Mouse (Mus musculus): Measurements from ENCODE around the gene Treml1. TPM values are rescaled to one million over a fixed set of nuclear protein-coding genes. Genes with fewer than 3 reads are reported as not detected.

Gene Treml1
- polyA plus RNA-seq, 1 experiment from 2014 or later = 0.18 TPM

DNA sequence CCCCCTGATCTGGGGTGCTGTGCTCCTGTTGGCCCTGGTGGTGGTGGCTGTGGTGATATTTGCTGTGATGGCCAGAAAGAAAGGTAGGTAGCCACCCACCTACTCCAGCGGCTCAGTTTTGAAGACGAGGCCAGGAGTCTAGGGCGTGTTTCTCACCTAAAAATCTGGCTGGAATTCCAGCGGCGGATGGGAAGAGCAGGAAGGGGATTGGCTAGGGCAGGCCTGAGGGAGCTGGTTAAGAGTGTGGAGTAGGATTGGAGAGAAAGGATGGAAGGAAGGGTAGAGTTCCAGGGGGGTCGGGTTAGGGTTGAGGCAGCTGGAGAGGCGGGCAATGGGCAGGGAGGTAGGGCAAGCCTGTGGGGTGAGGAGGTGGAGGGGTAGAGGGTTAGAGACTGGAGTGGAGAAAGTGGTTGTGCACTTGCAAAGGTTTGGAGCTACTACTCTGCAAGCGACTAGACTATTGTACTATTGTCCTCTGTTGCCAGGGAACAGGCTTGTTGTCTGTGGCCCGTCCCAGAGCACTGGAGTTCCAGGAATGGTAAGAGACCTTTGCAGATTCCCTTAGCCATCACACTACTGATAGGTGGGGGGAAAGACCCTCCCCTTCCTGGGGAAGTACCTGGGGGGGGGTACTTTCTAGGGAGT, 5.9 kb downstream of the Treml1 start:
- no peak for ATAC-seq
- H3K4me2 ChIP-seq (ENCODE audit: low read length) = no peak overlapping the region
- no peaks in the 10 kb centered on the region for H3K27me3 ChIP-seq (replicated peaks; ENCODE audit: control insufficient read depth, insufficient read depth, low read length)
- no peak overlapping the region for H3K4me3 ChIP-seq (replicated peaks; ENCODE audit: low read length)
- 67% methylated on average over 9 of the region's 9 CpGs for WGBS
- no peak overlapping the region for H3K9ac ChIP-seq (replicated peaks; ENCODE audit: low read depth, low read length)
- no peaks in the 10 kb centered on the region for H3K9me3 ChIP-seq (ENCODE audit: control insufficient read depth, low read length)
- no peaks in the 10 kb centered on the region for H3K36me3 ChIP-seq (ENCODE audit: control insufficient read depth, insufficient read depth)
- peaks cover 12% of the 10 kb centered on the region for H3K4me1 ChIP-seq (replicated peaks; ENCODE audit: control insufficient read depth, insufficient read depth, low read length)
- no peak overlapping the region for H3K27ac ChIP-seq (ENCODE audit: low read length)

DNA sequence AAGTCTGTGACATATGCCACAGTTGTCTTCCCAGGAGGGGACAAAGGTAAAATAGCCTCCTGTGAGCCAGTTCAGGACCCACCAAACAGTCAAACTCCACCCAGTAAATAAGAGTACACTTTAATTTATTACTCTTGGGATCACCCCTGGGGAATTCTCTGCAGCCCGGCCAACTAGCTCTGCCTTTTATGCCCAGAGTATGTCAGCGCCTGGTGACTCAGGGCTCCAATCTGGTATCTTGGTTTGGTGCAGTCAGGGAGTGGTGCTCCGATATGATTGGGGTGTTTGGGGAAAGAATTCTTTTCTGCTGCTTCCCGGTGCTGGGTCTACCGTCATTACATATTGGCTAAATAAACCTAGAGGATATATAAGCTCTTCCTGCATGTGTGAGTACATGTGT, 7.1 kb downstream of the Treml1 start:
- Histone ChIP-seq H3K4me1 (replicated peaks; ENCODE audit: control insufficient read depth, insufficient read depth, low read length) (peaks cover 12% of the 10 kb centered on the region), H3K27ac (ENCODE audit: low read length) (no peak overlapping the region), H3K36me3 (ENCODE audit: control insufficient read depth, insufficient read depth) (no peaks in the 10 kb centered on the region), H3K4me2 (ENCODE audit: low read length) (no peak overlapping the region), H3K27me3 (replicated peaks; ENCODE audit: control insufficient read depth, insufficient read depth, low read length) (no peaks in the 10 kb centered on the region), H3K4me3 (replicated peaks; ENCODE audit: low read length) (no peak overlapping the region), H3K9ac (replicated peaks; ENCODE audit: low read depth, low read length) (no peak overlapping the region), H3K9me3 (ENCODE audit: control insufficient read depth, low read length) (no peaks in the 10 kb centered on the region)
- no peak for ATAC-seq
- WGBS = 93% methylated on average over 5 of the region's 5 CpGs

DNA sequence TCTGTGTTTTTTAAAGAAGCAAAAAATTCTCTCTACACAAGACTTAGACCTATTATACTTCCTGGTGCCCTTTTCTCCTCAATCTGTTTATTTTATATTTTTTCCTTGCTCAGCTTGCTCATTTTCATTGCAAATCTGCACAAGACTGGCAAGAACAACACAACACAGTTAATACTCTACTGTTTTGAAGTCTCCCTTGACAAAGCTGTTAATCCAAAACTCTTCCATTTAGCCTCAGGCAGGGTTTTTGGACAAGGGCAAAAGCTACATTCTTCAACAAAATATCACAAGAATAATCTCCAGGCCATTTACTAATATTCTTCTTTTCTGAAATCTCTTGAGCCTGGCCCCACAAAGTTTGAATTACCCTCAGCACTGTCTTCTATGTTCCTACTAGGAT, 11.9 kb downstream of the Treml1 start:
- Histone ChIP-seq H3K9me3 (ENCODE audit: control insufficient read depth, low read length) (no peaks in the 10 kb centered on the region), H3K4me3 (replicated peaks; ENCODE audit: low read length) (no peak overlapping the region), H3K4me2 (ENCODE audit: low read length) (no peak overlapping the region), H3K9ac (replicated peaks; ENCODE audit: low read depth, low read length) (no peak overlapping the region), H3K4me1 (replicated peaks; ENCODE audit: control insufficient read depth, insufficient read depth, low read length) (no peaks in the 10 kb centered on the region), H3K27me3 (replicated peaks; ENCODE audit: control insufficient read depth, insufficient read depth, low read length) (no peaks in the 10 kb centered on the region), H3K36me3 (ENCODE audit: control insufficient read depth, insufficient read depth) (no peaks in the 10 kb centered on the region), H3K27ac (ENCODE audit: low read length) (no peak overlapping the region)
- ATAC-seq = no peak

DNA sequence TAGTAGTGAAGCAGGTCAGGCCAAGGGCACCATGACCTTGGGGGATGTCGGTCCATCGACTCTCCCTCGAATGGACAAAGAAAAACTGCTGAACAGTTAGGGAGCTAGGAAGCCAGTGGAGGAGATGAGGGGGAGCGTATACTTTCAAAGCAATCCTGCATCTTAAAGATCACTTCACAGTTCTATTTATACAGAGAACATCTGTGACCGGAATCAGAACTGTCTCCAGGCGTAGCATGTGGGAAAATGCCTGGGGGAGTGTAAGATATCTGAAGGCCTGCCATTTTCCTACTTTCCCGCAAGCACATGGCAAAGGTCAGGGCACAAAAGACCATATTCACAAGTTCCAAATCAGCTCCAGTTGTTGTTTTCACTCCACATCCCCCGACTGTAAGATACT, 13.3 kb downstream of the Treml1 start:
- no peaks in the 10 kb centered on the region for H3K9me3 ChIP-seq (ENCODE audit: control insufficient read depth, low read length)
- no peak for ATAC-seq
- H3K9ac ChIP-seq (replicated peaks; ENCODE audit: low read depth, low read length) = no peak overlapping the region
- no peaks in the 10 kb centered on the region for H3K4me1 ChIP-seq (replicated peaks; ENCODE audit: control insufficient read depth, insufficient read depth, low read length)
- H3K27me3 ChIP-seq (replicated peaks; ENCODE audit: control insufficient read depth, insufficient read depth, low read length) = no peaks in the 10 kb centered on the region
- H3K4me2 ChIP-seq (ENCODE audit: low read length) = no peak overlapping the region
- no peak overlapping the region for H3K4me3 ChIP-seq (replicated peaks; ENCODE audit: low read length)
- no peaks in the 10 kb centered on the region for H3K36me3 ChIP-seq (ENCODE audit: control insufficient read depth, insufficient read depth)
- WGBS = 86% methylated on average over 8 of the region's 8 CpGs
- no peak overlapping the region for H3K27ac ChIP-seq (ENCODE audit: low read length)

GRCm38 (mm10) chr17:48376102-48376501, 16.4 kb downstream of the Treml1 start:
- 82% methylated on average over 1 of the region's 1 CpGs for WGBS
- no peak overlapping the region for H3K4me3 ChIP-seq (replicated peaks; ENCODE audit: low read length)
- ATAC-seq = no peak
- H3K4me1 ChIP-seq (replicated peaks; ENCODE audit: control insufficient read depth, insufficient read depth, low read length) = no peaks in the 10 kb centered on the region
- no peaks in the 10 kb centered on the region for H3K36me3 ChIP-seq (ENCODE audit: control insufficient read depth, insufficient read depth)
- no peak overlapping the region for H3K4me2 ChIP-seq (ENCODE audit: low read length)
- H3K27ac ChIP-seq (ENCODE audit: low read length) = no peak overlapping the region
- no peaks in the 10 kb centered on the region for H3K9me3 ChIP-seq (ENCODE audit: control insufficient read depth, low read length)
- H3K9ac ChIP-seq (replicated peaks; ENCODE audit: low read depth, low read length) = no peak overlapping the region
- H3K27me3 ChIP-seq (replicated peaks; ENCODE audit: control insufficient read depth, insufficient read depth, low read length) = no peaks in the 10 kb centered on the region

- H3K9ac ChIP-seq (replicated peaks; ENCODE audit: low read depth, low read length) = no peak overlapping the region
- ATAC-seq = no peak
- no peak overlapping the region for H3K4me3 ChIP-seq (replicated peaks; ENCODE audit: low read length)
- no peaks in the 10 kb centered on the region for H3K27me3 ChIP-seq (replicated peaks; ENCODE audit: control insufficient read depth, insufficient read depth, low read length)
- no peaks in the 10 kb centered on the region for H3K4me1 ChIP-seq (replicated peaks; ENCODE audit: control insufficient read depth, insufficient read depth, low read length)
- no peak overlapping the region for H3K27ac ChIP-seq (ENCODE audit: low read length)
- H3K9me3 ChIP-seq (ENCODE audit: control insufficient read depth, low read length) = no peaks in the 10 kb centered on the region
- H3K36me3 ChIP-seq (ENCODE audit: control insufficient read depth, insufficient read depth) = no peaks in the 10 kb centered on the region
- no peak overlapping the region for H3K4me2 ChIP-seq (ENCODE audit: low read length)
Observed at GRCm38 (mm10) chr17:48379050-48379449, 19.3 kb downstream of the Treml1 start.

DNA sequence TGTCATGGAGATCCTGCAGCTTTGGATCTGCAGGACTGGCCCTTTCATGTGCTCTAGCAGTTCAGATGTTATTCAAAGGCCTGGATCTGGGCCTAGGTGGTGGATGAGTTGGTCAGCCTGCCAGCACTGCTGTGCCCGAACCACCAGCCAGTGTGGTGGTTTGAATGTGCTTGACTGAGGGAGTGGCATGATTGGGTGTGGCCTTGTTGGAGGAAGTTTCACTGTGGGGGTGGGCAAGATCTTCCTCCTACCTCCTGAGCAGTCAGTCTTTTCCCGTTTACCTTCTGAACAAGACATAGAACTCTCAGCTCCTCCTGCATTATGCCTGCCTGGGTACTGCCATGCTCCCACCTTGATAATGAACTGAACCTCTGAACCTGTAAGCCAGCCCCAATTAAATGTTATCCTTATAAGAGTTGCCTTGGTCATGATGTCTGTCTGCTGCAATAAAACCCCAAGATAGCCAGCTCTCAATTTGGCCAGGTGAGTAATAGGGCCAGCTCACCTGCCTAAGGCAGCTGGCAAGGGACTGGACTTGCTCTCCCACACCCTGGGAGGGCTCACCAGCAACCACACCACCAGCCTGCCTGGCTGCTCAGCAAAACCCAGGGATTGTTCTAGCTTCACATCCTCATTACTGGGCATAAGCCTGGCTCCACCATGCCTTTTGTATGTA, 26.2 kb downstream of the Treml1 start:
- 73% methylated on average over 2 of the region's 2 CpGs for WGBS
- Histone ChIP-seq H3K9me3 (ENCODE audit: control insufficient read depth, low read length) (no peaks in the 10 kb centered on the region), H3K36me3 (ENCODE audit: control insufficient read depth, insufficient read depth) (peaks cover 37% of the 10 kb centered on the region), H3K27me3 (replicated peaks; ENCODE audit: control insufficient read depth, insufficient read depth, low read length) (no peaks in the 10 kb centered on the region), H3K4me3 (replicated peaks; ENCODE audit: low read length) (no peak overlapping the region), H3K4me2 (ENCODE audit: low read length) (no peak overlapping the region), H3K4me1 (replicated peaks; ENCODE audit: control insufficient read depth, insufficient read depth, low read length) (no peaks in the 10 kb centered on the region), H3K27ac (ENCODE audit: low read length) (no peak overlapping the region), H3K9ac (replicated peaks; ENCODE audit: low read depth, low read length) (no peak overlapping the region)
- no peak for ATAC-seq

GRCm38 (mm10) chr17:48388666-48389065, 28.9 kb downstream of the Treml1 start:
- no peak overlapping the region for H3K4me2 ChIP-seq (ENCODE audit: low read length)
- no peaks in the 10 kb centered on the region for H3K4me1 ChIP-seq (replicated peaks; ENCODE audit: control insufficient read depth, insufficient read depth, low read length)
- H3K9me3 ChIP-seq (ENCODE audit: control insufficient read depth, low read length) = no peaks in the 10 kb centered on the region
- no peaks in the 10 kb centered on the region for H3K27me3 ChIP-seq (replicated peaks; ENCODE audit: control insufficient read depth, insufficient read depth, low read length)
- ATAC-seq = no peak
- no peak overlapping the region for H3K9ac ChIP-seq (replicated peaks; ENCODE audit: low read depth, low read length)
- H3K4me3 ChIP-seq (replicated peaks; ENCODE audit: low read length) = no peak overlapping the region
- H3K27ac ChIP-seq (ENCODE audit: low read length) = no peak overlapping the region
- 98% methylated on average over 2 of the region's 2 CpGs for WGBS
- H3K36me3 ChIP-seq (ENCODE audit: control insufficient read depth, insufficient read depth) = peaks cover 60% of the 10 kb centered on the region

GRCm38 (mm10) chr17:48389442-48389841, 29.7 kb downstream of the Treml1 start:
- H3K27ac ChIP-seq (ENCODE audit: low read length) = no peak overlapping the region
- H3K9me3 ChIP-seq (ENCODE audit: control insufficient read depth, low read length) = no peaks in the 10 kb centered on the region
- H3K4me1 ChIP-seq (replicated peaks; ENCODE audit: control insufficient read depth, insufficient read depth, low read length) = no peaks in the 10 kb centered on the region
- no peak overlapping the region for H3K9ac ChIP-seq (replicated peaks; ENCODE audit: low read depth, low read length)
- H3K36me3 ChIP-seq (ENCODE audit: control insufficient read depth, insufficient read depth) = peaks cover 66% of the 10 kb centered on the region
- no peak overlapping the region for H3K4me2 ChIP-seq (ENCODE audit: low read length)
- ATAC-seq = no peak
- H3K27me3 ChIP-seq (replicated peaks; ENCODE audit: control insufficient read depth, insufficient read depth, low read length) = no peaks in the 10 kb centered on the region
- 95% methylated on average over 5 of the region's 5 CpGs for WGBS
- no peak overlapping the region for H3K4me3 ChIP-seq (replicated peaks; ENCODE audit: low read length)

- Histone ChIP-seq H3K27ac (ENCODE audit: low read length) (no peak overlapping the region), H3K36me3 (ENCODE audit: control insufficient read depth, insufficient read depth) (peaks cover 68% of the 10 kb centered on the region), H3K27me3 (replicated peaks; ENCODE audit: control insufficient read depth, insufficient read depth, low read length) (no peaks in the 10 kb centered on the region), H3K4me2 (ENCODE audit: low read length) (no peak overlapping the region), H3K9me3 (ENCODE audit: control insufficient read depth, low read length) (no peaks in the 10 kb centered on the region), H3K4me1 (replicated peaks; ENCODE audit: control insufficient read depth, insufficient read depth, low read length) (no peaks in the 10 kb centered on the region), H3K4me3 (replicated peaks; ENCODE audit: low read length) (no peak overlapping the region), H3K9ac (replicated peaks; ENCODE audit: low read depth, low read length) (no peak overlapping the region)
- no peak for ATAC-seq
- WGBS = 91% methylated on average over 5 of the region's 5 CpGs
Observed at GRCm38 (mm10) chr17:48391446-48391845, 31.7 kb downstream of the Treml1 start.
